Mouse (Mus musculus): ENCODE data around the gene Eef1akmt4.

GRCm38 (mm10) chr16:20604705-20605104 is 6.7 kb upstream of the Eef1akmt4 start:
- no peak for TF ChIP-seq POLR2A (IDR thresholded peaks at IDR 0.05; ENCODE audit: low read depth, low read length)
- no peak for TF ChIP-seq CTCF (IDR thresholded peaks at IDR 0.05; ENCODE audit: extremely low read depth, insufficient read depth, insufficient read length, insufficient replicate concordance)
